Mouse (Mus musculus) heart, embryonic 15.5 days (tissue): Measurements from ENCODE around the gene Gm14440. TPM values are rescaled to one million over a fixed set of nuclear protein-coding genes. Genes with fewer than 3 reads are reported as not detected.
"Not testable (repeated sequence)": the region's sequence is repeated elsewhere in the genome, so short reads cannot be mapped to it uniquely, and the experiment has no call there.

ENCODE experiments used
- ATAC-seq: fragments of 200-750 bp; cut with Nextera tagmentation; replicated peaks from 2 replicates; pipeline ENCODE4 v1.8.0; 2017; ENCODE audit warnings: low read depth, moderate TSS enrichment; ENCODE audit not compliant: insufficient number of reproducible peaks, insufficient read depth, low FRiP score
- H3K27ac ChIP-seq: fragments of 300-500 bp; sonication (generic); 2 replicates; pipeline ENCODE4 v1.5.1; 2015; ENCODE audit warnings: mild to moderate bottlenecking, inconsistent platforms
- H3K27me3 ChIP-seq: fragments of 300-500 bp; sonication (generic); 2 replicates; pipeline ENCODE4 v1.6.1; 2015; ENCODE audit warnings: inconsistent platforms
- H3K36me3 ChIP-seq: fragments of 300-500 bp; sonication (generic); 2 replicates; pipeline ENCODE4 v1.6.1; 2015; ENCODE audit warnings: mild to moderate bottlenecking, inconsistent platforms
- H3K4me1 ChIP-seq: fragments of 300-500 bp; sonication (generic); replicated peaks from 2 replicates; pipeline ENCODE4 v1.6.1; 2015; ENCODE audit warnings: inconsistent platforms
- H3K4me2 ChIP-seq: fragments of 300-500 bp; sonication (generic); 2 replicates; pipeline ENCODE4 v1.6.1; 2015; ENCODE audit warnings: inconsistent platforms, mild to moderate bottlenecking, moderate library complexity
- H3K4me3 ChIP-seq: fragments of 300-500 bp; sonication (generic); 2 replicates; pipeline ENCODE4 v1.5.1; 2015; ENCODE audit warnings: mild to moderate bottlenecking, inconsistent platforms
- H3K9ac ChIP-seq: fragments of 300-500 bp; sonication (generic); 2 replicates; pipeline ENCODE4 v1.6.1; 2015; ENCODE audit warnings: mild to moderate bottlenecking, inconsistent platforms
- H3K9me3 ChIP-seq: fragments of 300-500 bp; sonication (generic); replicated peaks from 2 replicates; pipeline ENCODE4 v1.6.1; 2016; ENCODE audit warnings: inconsistent platforms
- WGBS: fragments of 180-500 bp; shearing (Covaris S2); methylation state at CpG from one replicate; pipeline ENCODE4 v1.1.7; 2015; ENCODE audit warnings: mixed read lengths; 5-methylcytosine and 5-hydroxymethylcytosine counted together
- polyA plus RNA-seq: library from polyadenylated mRNA; unstranded; fragments of >200 nt; fragmentation: Nextera tagmentation; extraction: Ambion mirVana; gene quantifications from 2 replicates; pipeline ENCODE4 v1.2.1, GENCODE M21; 2015

The Gm14440 gene
- not detected in 2 replicates for polyA plus RNA-seq

GRCm38 (mm10) chr2:175274825-175275224 is at the start of gene Gm14440:
Gene Gm14440 (plus strand): TSS chr2:175275125.
- H3K9ac ChIP-seq, ATAC-seq, H3K4me1 ChIP-seq, H3K4me3 ChIP-seq, H3K9me3 ChIP-seq, H3K36me3 ChIP-seq, H3K27ac ChIP-seq, H3K27me3 ChIP-seq, H3K4me2 ChIP-seq: not testable (repeated sequence)
- WGBS: no CpG with 5 or more reads among the region's 6 CpGs

Other genes with a start within 250 kb of the Gm14440 start
- 1.1 and 1.3 TPM in 2 replicates for gene Gm14393, start 207.3 kb upstream of the Gm14440 start, polyA plus RNA-seq
- gene Gm14399, start 133.1 kb upstream of the Gm14440 start, polyA plus RNA-seq: 4.7 and 5.0 TPM in 2 replicates
- gene Gm14443, start 99.3 kb upstream of the Gm14440 start, polyA plus RNA-seq: 0.53 and 0.60 TPM in 2 replicates
- gene Gm14391, start 68.2 kb upstream of the Gm14440 start, polyA plus RNA-seq: 3.4 and 8.4 TPM in 2 replicates
- 9.9 and 10.1 TPM in 2 replicates for gene Gm4631, start 63.1 kb downstream of the Gm14440 start, polyA plus RNA-seq
- gene Zfp968, start 97.3 kb downstream of the Gm14440 start, polyA plus RNA-seq: 4.1 and 5.4 TPM in 2 replicates
- 7.6 TPM in 2 replicates for gene Gm4724, start 160.7 kb downstream of the Gm14440 start, polyA plus RNA-seq
- 6.4 and 7.9 TPM in 2 replicates for gene Zfp965, start 194.9 kb downstream of the Gm14440 start, polyA plus RNA-seq